Mouse (Mus musculus) thymus, postnatal 10 days (tissue): Measurements from ENCODE around the gene Map3k7.
"Not testable (repeated sequence)": the region's sequence is repeated elsewhere in the genome, so short reads cannot be mapped to it uniquely, and the experiment has no call there.

Experiments
- DNase-seq, 2 experiments: peaks; one replicate each; pipeline ENCODE4 v3.0.0; 2021; ENCODE audit warnings: low spot score in 2 of 2

Gene Map3k7

GRCm38 (mm10) chr4:31993386-31993785 is 29.5 kb downstream of the Map3k7 start:
- no peak for DNase-seq

GRCm38 (mm10) chr4:31993865-31994264 is 30.0 kb downstream of the Map3k7 start:
- no peak for DNase-seq

GRCm38 (mm10) chr4:32001498-32001897 is 37.6 kb downstream of the Map3k7 start:
- DNase-seq = no peak

GRCm38 (mm10) chr4:32004773-32005591 is 41.1 kb downstream of the Map3k7 start:
- no peak for DNase-seq

GRCm38 (mm10) chr4:32007174-32007573 is 43.3 kb downstream of the Map3k7 start:
- DNase-seq = no peak

- DNase-seq = no peak
These were observed 44.2 kb downstream of the Map3k7 start for GRCm38 (mm10) chr4:32008095-32008494.

GRCm38 (mm10) chr4:32010808-32011207 is 46.9 kb downstream of the Map3k7 start:
- no peak for DNase-seq

- no peak for DNase-seq
These were observed 47.5 kb downstream of the Map3k7 start for GRCm38 (mm10) chr4:32011218-32011973.

GRCm38 (mm10) chr4:32021131-32021530 is 57.2 kb downstream of the Map3k7 start:
- DNase-seq = no peak

- no peak for DNase-seq
These were observed 58.4 kb downstream of the Map3k7 start for GRCm38 (mm10) chr4:32022321-32022720.

GRCm38 (mm10) chr4:32024170-32024569 is 60.3 kb downstream of the Map3k7 start:
- DNase-seq = not testable (repeated sequence)

GRCm38 (mm10) chr4:32025105-32025504 is 61.2 kb downstream of the Map3k7 start:
- DNase-seq = no peak

- no peak for DNase-seq
These were observed 63.2 kb downstream of the Map3k7 start for GRCm38 (mm10) chr4:32027094-32027493.

GRCm38 (mm10) chr4:32037267-32037666 is 73.4 kb downstream of the Map3k7 start:
- no peak for DNase-seq

GRCm38 (mm10) chr4:32041741-32042452 is 78.0 kb downstream of the Map3k7 start:
- DNase-seq = no peak

- DNase-seq = no peak
These were observed 81.3 kb downstream of the Map3k7 start for GRCm38 (mm10) chr4:32045234-32045633.

- DNase-seq = no peak
These were observed 85.9 kb downstream of the Map3k7 start for GRCm38 (mm10) chr4:32049824-32050223.

- DNase-seq = no peak
These were observed 89.3 kb downstream of the Map3k7 start for GRCm38 (mm10) chr4:32053171-32053570.

- DNase-seq = peak; percentile 68 to 84
These were observed 91.5 kb downstream of the Map3k7 start for GRCm38 (mm10) chr4:32055151-32056052.

GRCm38 (mm10) chr4:32056441-32056840 is 92.5 kb downstream of the Map3k7 start:
- DNase-seq = no peak

- peak; percentile 19 to 47 for DNase-seq
These were observed 93.2 kb downstream of the Map3k7 start for GRCm38 (mm10) chr4:32057102-32057501.
